ENCODE assay signal across 20 mouse cellular contexts in the genomic region with DNA sequence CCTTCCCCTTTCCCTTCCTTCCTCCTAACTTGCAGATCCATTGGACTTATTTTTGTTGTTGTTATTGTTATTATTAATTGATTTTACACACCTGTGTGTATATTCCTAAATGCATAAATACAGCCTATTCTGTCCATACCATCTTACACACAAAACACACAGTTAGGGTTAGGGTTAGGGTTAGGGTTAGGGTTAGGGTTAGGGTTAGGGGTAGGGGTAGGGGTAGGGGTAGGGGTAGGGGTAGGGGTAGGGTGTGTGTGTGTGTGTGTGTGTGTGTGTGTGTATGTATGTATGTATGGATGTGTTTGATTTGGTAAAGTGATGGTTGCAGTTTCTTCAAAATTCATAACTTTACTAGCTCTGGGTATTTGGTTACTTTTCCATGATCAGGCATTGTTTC.
"Had no signal": no experiment of that assay in that cellular context is flagged by ENCODE, and none has a peak within 500 bp of the region (broad histone marks: within the 10 kb centered on the region; RNA-seq: fewer than 3 reads in every experiment).

No protein-coding gene starts in this region.

- H3K9me3 ChIP-seq: liver, embryonic 13.5 days; liver, embryonic 15.5 days; lung, embryonic 15.5 days; megakaryocyte, embryonic 14.5 days; midbrain, embryonic 12.5 days; midbrain, embryonic 15.5 days; neural tube, embryonic 13.5 days; neural tube, embryonic 15.5 days; stomach, embryonic 15.5 days had no signal

- DNase-seq: liver, embryonic 13.5 days; lung, adult 2 months; lung, postnatal 14 days; lung, postnatal 36 days; right cerebral cortex, postnatal 14 days; thymus, adult 2 months; thymus, postnatal 25 days; thymus, postnatal 4 days had no signal

- H3K27me3 ChIP-seq: liver, embryonic 13.5 days; liver, embryonic 15.5 days; lung, embryonic 15.5 days; megakaryocyte, embryonic 14.5 days; midbrain, embryonic 12.5 days; midbrain, embryonic 15.5 days; neural tube, embryonic 13.5 days; neural tube, embryonic 15.5 days; stomach, embryonic 15.5 days had no signal

- H3K4me2 ChIP-seq: liver, embryonic 13.5 days; liver, embryonic 15.5 days; lung, embryonic 15.5 days; midbrain, embryonic 12.5 days; midbrain, embryonic 15.5 days; neural tube, embryonic 13.5 days; neural tube, embryonic 15.5 days; stomach, embryonic 15.5 days had no signal

- ATAC-seq: lung, postnatal 0 days; midbrain, embryonic 15.5 days had no signal

- H3K9ac ChIP-seq: liver, embryonic 13.5 days; liver, embryonic 15.5 days; lung, embryonic 15.5 days; midbrain, embryonic 12.5 days; midbrain, embryonic 15.5 days; neural tube, embryonic 13.5 days; neural tube, embryonic 15.5 days; stomach, embryonic 15.5 days had no signal

- H3K27ac ChIP-seq: liver, embryonic 13.5 days; liver, embryonic 15.5 days; lung, embryonic 15.5 days; macrophage; midbrain, embryonic 12.5 days; midbrain, embryonic 15.5 days; neural tube, embryonic 13.5 days; neural tube, embryonic 15.5 days; stomach, embryonic 15.5 days; stomach, postnatal 0 days had no signal

- H3K36me3 ChIP-seq: liver, embryonic 13.5 days; liver, embryonic 15.5 days; lung, embryonic 15.5 days; midbrain, embryonic 12.5 days; midbrain, embryonic 15.5 days; neural tube, embryonic 13.5 days; neural tube, embryonic 15.5 days; stomach, embryonic 15.5 days had no signal

- H3K4me3 ChIP-seq: liver, embryonic 13.5 days; liver, embryonic 15.5 days; lung, embryonic 15.5 days; megakaryocyte, embryonic 14.5 days; midbrain, embryonic 12.5 days; midbrain, embryonic 15.5 days; myocyte; neural tube, embryonic 13.5 days; neural tube, embryonic 15.5 days; stomach, embryonic 15.5 days had no signal

- H3K4me1 ChIP-seq: liver, embryonic 13.5 days; liver, embryonic 15.5 days; lung, embryonic 15.5 days; megakaryocyte, embryonic 14.5 days; midbrain, embryonic 12.5 days; midbrain, embryonic 15.5 days; neural tube, embryonic 13.5 days; neural tube, embryonic 15.5 days; stomach, embryonic 15.5 days had no signal
